Mouse (Mus musculus): ENCODE data around the gene Gm13287. TPM values are rescaled to one million over a fixed set of nuclear protein-coding genes. Genes with fewer than 3 reads are reported as not detected.
A peak's percentile ranks its signal among the peaks of the same experiment; 100 is the strongest.
"Not testable (repeated sequence)": the region's sequence is repeated elsewhere in the genome, so short reads cannot be mapped to it uniquely, and the experiment has no call there.

The Gm13287 gene
- polyA plus RNA-seq, 1 experiment from 2014 or later: not detected

DNA sequence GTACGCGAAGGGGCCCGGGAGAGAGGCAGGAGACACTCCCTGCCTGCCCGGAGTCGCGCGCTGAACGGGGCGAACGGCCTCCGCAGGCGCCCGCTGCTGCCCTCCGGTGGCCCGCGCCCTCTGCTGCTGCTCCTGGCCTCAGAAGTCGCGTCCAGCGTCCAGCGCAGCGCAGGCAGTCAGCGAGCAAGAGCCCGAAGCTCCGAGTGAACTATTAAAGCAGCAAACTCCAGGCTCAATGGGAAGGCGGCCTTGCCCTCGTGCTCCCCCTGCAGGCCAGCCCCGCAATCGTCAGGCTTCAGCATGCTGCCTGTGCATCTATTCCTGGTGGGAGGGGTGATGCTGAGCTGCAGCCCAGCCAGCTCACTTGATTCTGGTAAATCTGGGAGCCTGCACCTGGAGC lies 11.8 kb upstream of the Gm13287 start, which contains the start of gene Gm13278:
Gene Gm13278 (plus strand): TSS at position 301 of the 400 bp plus-strand sequence.
- H3K9me3 ChIP-seq (ENCODE audit: control insufficient read depth, low read length); H3K4me3 ChIP-seq (ENCODE audit: low read length); ATAC-seq (ENCODE audit: low read depth); H3K27ac ChIP-seq (ENCODE audit: low read length); H3K27me3 ChIP-seq (ENCODE audit: control insufficient read depth, insufficient read depth, low read depth, low read length); H3K4me2 ChIP-seq (ENCODE audit: low read depth, low read length); H3K36me3 ChIP-seq (ENCODE audit: control insufficient read depth, insufficient read depth, low read length); H3K9ac ChIP-seq (ENCODE audit: low read length); H3K4me1 ChIP-seq (replicated peaks; ENCODE audit: control insufficient read depth, insufficient read depth, low read length): not testable (repeated sequence)
- WGBS: no CpG with 5 or more reads among the region's 28 CpGs

DNA sequence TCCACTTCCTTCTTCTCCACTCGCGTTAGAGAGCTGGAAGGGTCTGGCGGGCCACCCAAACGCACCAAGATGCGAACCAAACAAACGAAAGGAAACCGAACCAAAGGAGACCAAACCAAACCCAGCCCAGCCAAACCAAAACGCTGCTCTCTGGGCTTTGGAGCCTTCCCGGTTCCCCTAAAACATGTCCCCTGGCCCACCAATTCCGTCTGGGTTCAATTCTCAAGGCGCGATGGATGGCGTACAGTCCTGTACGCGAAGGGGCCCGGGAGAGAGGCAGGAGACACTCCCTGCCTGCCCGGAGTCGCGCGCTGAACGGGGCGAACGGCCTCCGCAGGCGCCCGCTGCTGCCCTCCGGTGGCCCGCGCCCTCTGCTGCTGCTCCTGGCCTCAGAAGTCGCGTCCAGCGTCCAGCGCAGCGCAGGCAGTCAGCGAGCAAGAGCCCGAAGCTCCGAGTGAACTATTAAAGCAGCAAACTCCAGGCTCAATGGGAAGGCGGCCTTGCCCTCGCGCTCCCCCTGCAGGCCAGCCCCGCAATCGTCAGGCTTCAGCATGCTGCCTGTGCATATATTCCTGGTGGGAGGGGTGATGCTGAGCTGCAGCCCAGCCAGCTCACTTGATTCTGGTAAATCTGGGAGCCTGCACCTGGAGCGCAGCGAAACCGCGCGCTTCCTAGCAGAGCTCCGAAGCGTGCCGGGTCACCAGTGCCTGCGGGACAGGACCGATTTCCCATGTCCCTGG lies 8.9 kb upstream of the Gm13287 start, which contains the start of gene Gm13275:
Gene Gm13275 (plus strand): TSS at position 552 of the 740 bp plus-strand sequence.
- not testable (repeated sequence) for ATAC-seq (ENCODE audit: low read depth); H3K9me3 ChIP-seq (ENCODE audit: control insufficient read depth, low read length); H3K4me3 ChIP-seq (ENCODE audit: low read length); H3K4me2 ChIP-seq (ENCODE audit: low read depth, low read length); H3K9ac ChIP-seq (ENCODE audit: low read length); H3K36me3 ChIP-seq (ENCODE audit: control insufficient read depth, insufficient read depth, low read length); H3K4me1 ChIP-seq (replicated peaks; ENCODE audit: control insufficient read depth, insufficient read depth, low read length); H3K27me3 ChIP-seq (ENCODE audit: control insufficient read depth, insufficient read depth, low read depth, low read length); H3K27ac ChIP-seq (ENCODE audit: low read length)
- 0% methylated on average over 8 of the region's 52 CpGs for WGBS

DNA sequence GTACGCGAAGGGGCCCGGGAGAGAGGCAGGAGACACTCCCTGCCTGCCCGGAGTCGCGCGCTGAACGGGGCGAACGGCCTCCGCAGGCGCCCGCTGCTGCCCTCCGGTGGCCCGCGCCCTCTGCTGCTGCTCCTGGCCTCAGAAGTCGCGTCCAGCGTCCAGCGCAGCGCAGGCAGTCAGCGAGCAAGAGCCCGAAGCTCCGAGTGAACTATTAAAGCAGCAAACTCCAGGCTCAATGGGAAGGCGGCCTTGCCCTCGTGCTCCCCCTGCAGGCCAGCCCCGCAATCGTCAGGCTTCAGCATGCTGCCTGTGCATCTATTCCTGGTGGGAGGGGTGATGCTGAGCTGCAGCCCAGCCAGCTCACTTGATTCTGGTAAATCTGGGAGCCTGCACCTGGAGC lies 6.0 kb upstream of the Gm13287 start, which contains the start of gene Gm13279:
Gene Gm13279 (plus strand): TSS at position 301 of the 400 bp plus-strand sequence.
- H3K4me3 ChIP-seq (ENCODE audit: low read length); H3K4me1 ChIP-seq (replicated peaks; ENCODE audit: control insufficient read depth, insufficient read depth, low read length); H3K27me3 ChIP-seq (ENCODE audit: control insufficient read depth, insufficient read depth, low read depth, low read length); ATAC-seq (ENCODE audit: low read depth); H3K4me2 ChIP-seq (ENCODE audit: low read depth, low read length); H3K36me3 ChIP-seq (ENCODE audit: control insufficient read depth, insufficient read depth, low read length); H3K9me3 ChIP-seq (ENCODE audit: control insufficient read depth, low read length); H3K9ac ChIP-seq (ENCODE audit: low read length); H3K27ac ChIP-seq (ENCODE audit: low read length): not testable (repeated sequence)
- WGBS: no CpG with 5 or more reads among the region's 28 CpGs

DNA sequence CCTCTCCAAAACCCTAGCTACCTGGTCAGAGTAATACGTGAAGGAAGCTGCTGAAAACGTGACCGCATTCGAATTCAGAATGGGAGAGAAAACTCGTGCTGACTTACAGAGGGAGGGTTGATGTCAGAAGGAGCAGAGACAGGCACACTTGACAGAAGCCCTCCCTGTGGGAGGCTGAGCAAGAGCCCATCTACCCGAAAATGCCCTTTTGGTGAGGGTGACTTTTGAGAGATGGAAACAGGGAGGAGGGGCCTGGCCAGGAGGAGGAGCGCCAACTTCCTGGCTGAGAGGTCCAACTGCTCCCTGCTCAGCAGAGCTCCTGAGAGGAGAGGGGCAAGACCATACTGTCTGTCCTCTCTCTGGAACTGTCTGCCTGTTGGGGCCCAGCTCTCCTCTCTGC lies 3.7 kb upstream of the Gm13287 start, which contains the start of gene Gm13285:
Gene Gm13285 (plus strand): TSS at position 301 of the 400 bp plus-strand sequence.
- H3K4me2 ChIP-seq (ENCODE audit: low read depth, low read length); H3K4me3 ChIP-seq (ENCODE audit: low read length); H3K36me3 ChIP-seq (ENCODE audit: control insufficient read depth, insufficient read depth, low read length); ATAC-seq (ENCODE audit: low read depth); H3K4me1 ChIP-seq (replicated peaks; ENCODE audit: control insufficient read depth, insufficient read depth, low read length); H3K27me3 ChIP-seq (ENCODE audit: control insufficient read depth, insufficient read depth, low read depth, low read length); H3K9ac ChIP-seq (ENCODE audit: low read length); H3K27ac ChIP-seq (ENCODE audit: low read length); H3K9me3 ChIP-seq (ENCODE audit: control insufficient read depth, low read length): not testable (repeated sequence)
- WGBS: 6% methylated on average over 2 of the region's 7 CpGs

DNA sequence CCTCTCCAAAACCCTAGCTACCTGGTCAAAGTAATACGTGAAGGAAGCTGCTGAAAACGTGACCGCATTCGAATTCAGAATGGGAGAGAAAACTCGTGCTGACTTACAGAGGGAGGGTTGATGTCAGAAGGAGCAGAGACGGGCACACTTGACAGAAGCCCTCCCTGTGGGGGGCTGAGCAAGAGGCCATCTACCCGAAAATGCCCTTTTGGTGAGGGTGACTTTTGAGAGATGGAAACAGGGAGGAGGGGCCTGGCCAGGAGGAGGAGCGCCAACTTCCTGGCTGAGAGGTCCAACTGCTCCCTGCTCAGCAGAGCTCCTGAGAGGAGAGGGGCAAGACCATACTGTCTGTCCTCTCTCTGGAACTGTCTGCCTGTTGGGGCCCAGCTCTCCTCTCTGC lies 2.2 kb downstream of the Gm13287 start, which contains the start of gene Gm13288:
Gene Gm13288 (plus strand): TSS at position 301 of the 400 bp plus-strand sequence.
- not testable (repeated sequence) for H3K9me3 ChIP-seq (ENCODE audit: control insufficient read depth, low read length); H3K27ac ChIP-seq (ENCODE audit: low read length); ATAC-seq (ENCODE audit: low read depth); H3K9ac ChIP-seq (ENCODE audit: low read length); H3K4me1 ChIP-seq (replicated peaks; ENCODE audit: control insufficient read depth, insufficient read depth, low read length); H3K36me3 ChIP-seq (ENCODE audit: control insufficient read depth, insufficient read depth, low read length); H3K27me3 ChIP-seq (ENCODE audit: control insufficient read depth, insufficient read depth, low read depth, low read length)
- Histone ChIP-seq H3K4me3 (ENCODE audit: low read length) (peak within 1 kb of the TSS; percentile 26; the same call in 1 of the 2 replicates), H3K4me2 (ENCODE audit: low read depth, low read length) (peak within 1 kb of the TSS; percentile 32; the same call in 1 of the 2 replicates)
- no CpG with 5 or more reads among the region's 8 CpGs for WGBS

DNA sequence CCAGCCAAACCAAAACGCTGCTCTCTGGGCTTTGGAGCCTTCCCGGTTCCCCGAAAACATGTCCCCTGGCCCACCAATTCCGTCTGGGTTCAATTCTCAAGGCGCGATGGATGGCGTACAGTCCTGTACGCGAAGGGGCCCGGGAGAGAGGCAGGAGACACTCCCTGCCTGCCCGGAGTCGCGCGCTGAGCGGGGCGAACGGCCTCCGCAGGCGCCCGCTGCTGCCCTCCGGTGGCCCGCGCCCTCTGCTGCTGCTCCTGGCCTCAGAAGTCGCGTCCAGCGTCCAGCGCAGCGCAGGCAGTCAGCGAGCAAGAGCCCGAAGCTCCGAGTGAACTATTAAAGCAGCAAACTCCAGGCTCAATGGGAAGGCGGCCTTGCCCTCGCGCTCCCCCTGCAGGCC lies 2.7 kb downstream of the Gm13287 start:
- WGBS: no CpG with 5 or more reads among the region's 34 CpGs
- Histone ChIP-seq H3K4me3 (ENCODE audit: low read length) (peak overlapping the region; percentile 26; the same call in 1 of the 2 replicates), H3K4me2 (ENCODE audit: low read depth, low read length) (peak overlapping the region; percentile 32; the same call in 1 of the 2 replicates)
- not testable (repeated sequence) for H3K27me3 ChIP-seq (ENCODE audit: control insufficient read depth, insufficient read depth, low read depth, low read length); H3K9ac ChIP-seq (ENCODE audit: low read length); H3K4me1 ChIP-seq (replicated peaks; ENCODE audit: control insufficient read depth, insufficient read depth, low read length); H3K9me3 ChIP-seq (ENCODE audit: control insufficient read depth, low read length); ATAC-seq (ENCODE audit: low read depth); H3K27ac ChIP-seq (ENCODE audit: low read length); H3K36me3 ChIP-seq (ENCODE audit: control insufficient read depth, insufficient read depth, low read length)

DNA sequence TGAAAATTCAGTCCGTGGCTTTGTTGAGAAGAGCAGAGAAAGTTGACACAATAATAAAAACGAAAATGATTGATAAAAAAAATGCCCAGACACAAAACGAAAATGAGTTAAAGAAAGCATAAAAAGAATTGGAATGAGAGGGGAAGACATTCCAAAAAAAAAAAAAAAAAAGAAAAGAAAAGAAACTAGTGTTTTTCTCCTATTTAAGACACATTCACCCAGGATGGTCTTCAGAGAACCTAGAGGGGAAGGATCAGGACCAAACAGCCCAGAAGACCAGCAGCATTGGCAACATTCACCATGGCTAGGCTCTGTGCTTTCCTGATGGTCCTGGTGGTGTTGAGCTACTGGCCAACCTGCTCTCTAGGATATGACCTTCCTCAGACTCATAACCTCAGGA lies 12.9 kb downstream of the Gm13287 start, which contains the start of gene Ifna7:
Gene Ifna7 (plus strand): TSS at position 301 of the 400 bp plus-strand sequence.
- Histone ChIP-seq H3K9ac (ENCODE audit: low read length) (no peak within 1 kb of the TSS), H3K36me3 (ENCODE audit: control insufficient read depth, insufficient read depth, low read length) (no peaks in the 10 kb centered on the region), H3K27me3 (ENCODE audit: control insufficient read depth, insufficient read depth, low read depth, low read length) (no peaks in the 10 kb centered on the region), H3K4me1 (replicated peaks; ENCODE audit: control insufficient read depth, insufficient read depth, low read length) (no peaks in the 10 kb centered on the region), H3K4me2 (ENCODE audit: low read depth, low read length) (no peak within 1 kb of the TSS), H3K4me3 (ENCODE audit: low read length) (no peak within 1 kb of the TSS), H3K9me3 (ENCODE audit: control insufficient read depth, low read length) (no peaks in the 10 kb centered on the region), H3K27ac (ENCODE audit: low read length) (no peak within 1 kb of the TSS)
- WGBS: 52% methylated on average over 3 of the region's 3 CpGs
- ATAC-seq (ENCODE audit: low read depth): no peak

DNA sequence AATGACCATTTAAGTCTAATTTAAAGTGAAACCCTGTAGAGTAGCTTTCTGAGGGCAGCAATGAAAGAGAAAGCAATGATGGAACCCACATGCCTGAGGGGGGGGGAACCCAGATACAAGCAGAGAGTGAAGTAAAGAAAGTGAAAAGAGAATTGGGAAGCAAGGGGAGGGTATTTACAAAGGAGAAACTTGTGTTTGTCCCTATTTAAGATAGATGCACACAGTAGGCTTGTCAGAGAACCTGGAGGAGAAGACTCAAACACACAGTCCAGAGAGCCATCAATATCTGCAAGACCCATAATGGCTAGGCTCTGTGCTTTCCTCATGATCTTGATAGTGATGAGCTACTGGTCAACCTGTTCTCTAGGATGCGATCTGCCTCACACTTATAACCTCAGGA lies 16.6 kb downstream of the Gm13287 start, which contains the start of gene Ifna11:
Gene Ifna11 (plus strand): TSS at position 301 of the 400 bp plus-strand sequence.
- Histone ChIP-seq H3K27me3 (ENCODE audit: control insufficient read depth, insufficient read depth, low read depth, low read length) (no peaks in the 10 kb centered on the region), H3K36me3 (ENCODE audit: control insufficient read depth, insufficient read depth, low read length) (no peaks in the 10 kb centered on the region), H3K9ac (ENCODE audit: low read length) (no peak within 1 kb of the TSS), H3K4me3 (ENCODE audit: low read length) (no peak within 1 kb of the TSS), H3K27ac (ENCODE audit: low read length) (no peak within 1 kb of the TSS), H3K4me1 (replicated peaks; ENCODE audit: control insufficient read depth, insufficient read depth, low read length) (no peaks in the 10 kb centered on the region), H3K9me3 (ENCODE audit: control insufficient read depth, low read length) (no peaks in the 10 kb centered on the region), H3K4me2 (ENCODE audit: low read depth, low read length) (no peak within 1 kb of the TSS)
- ATAC-seq (ENCODE audit: low read depth): no peak
- WGBS: 79% methylated on average over 1 of the region's 1 CpGs

DNA sequence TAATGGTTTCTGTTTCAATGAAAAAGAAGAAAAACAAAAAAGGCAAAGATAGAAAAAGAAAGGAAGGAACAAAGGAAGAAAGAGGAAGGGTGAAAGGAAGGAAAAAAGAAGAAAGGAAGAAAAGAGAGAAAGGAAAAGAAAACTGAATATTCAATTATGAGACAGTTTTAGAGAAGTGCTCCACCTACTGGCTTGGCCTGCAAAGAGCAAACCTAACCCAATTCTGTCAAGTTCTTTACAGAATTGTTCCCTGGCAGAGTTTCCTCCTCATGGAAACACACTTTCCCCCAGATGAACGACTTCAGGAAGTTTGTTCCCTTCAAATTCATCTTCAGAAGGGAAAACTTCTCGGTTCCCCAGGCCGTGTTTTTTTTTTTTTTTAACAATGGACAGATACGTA lies 19.9 kb downstream of the Gm13287 start:
- H3K36me3 ChIP-seq (ENCODE audit: control insufficient read depth, insufficient read depth, low read length): no peaks in the 10 kb centered on the region
- H3K9me3 ChIP-seq (ENCODE audit: control insufficient read depth, low read length): no peaks in the 10 kb centered on the region
- WGBS: 24% methylated on average over 4 of the region's 4 CpGs
- no peak for ATAC-seq (ENCODE audit: low read depth)
- no peaks in the 10 kb centered on the region for H3K4me1 ChIP-seq (replicated peaks; ENCODE audit: control insufficient read depth, insufficient read depth, low read length)
- H3K4me3 ChIP-seq (ENCODE audit: low read length): no peak overlapping the region
- H3K27ac ChIP-seq (ENCODE audit: low read length): no peak overlapping the region
- no peak overlapping the region for H3K4me2 ChIP-seq (ENCODE audit: low read depth, low read length)
- no peaks in the 10 kb centered on the region for H3K27me3 ChIP-seq (ENCODE audit: control insufficient read depth, insufficient read depth, low read depth, low read length)
- no peak overlapping the region for H3K9ac ChIP-seq (ENCODE audit: low read length)
